Mouse (Mus musculus) cerebellum, adult 8-10 months (tissue): Measurements from ENCODE around the gene Dgkz.
A peak's percentile ranks its signal among the peaks of the same experiment; 100 is the strongest.

Experiments used
- DNase-seq: peaks from one replicate; pipeline ENCODE4 v3.0.0; 2022

Dgkz gene

DNA sequence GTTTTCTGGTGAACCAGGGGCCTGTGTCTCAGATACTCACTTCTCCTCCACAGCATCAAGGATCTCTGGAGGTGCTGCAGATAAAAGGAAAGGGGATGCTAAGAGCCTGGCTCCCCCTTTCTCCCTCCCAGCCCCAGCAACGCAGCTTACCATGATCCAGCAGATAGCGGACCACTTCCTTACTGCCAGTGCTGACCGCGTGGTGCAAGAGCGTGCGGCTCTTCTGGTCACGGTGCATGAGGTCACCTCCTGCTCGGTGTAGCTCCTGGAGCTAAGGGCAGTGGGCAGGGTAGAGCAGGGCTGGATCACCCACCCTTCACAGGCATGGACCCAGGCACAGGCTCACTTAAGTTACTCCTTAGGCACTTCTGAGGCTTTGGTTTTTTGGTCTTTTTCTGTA, 41.6 kb downstream of the Dgkz start:
- no peak for DNase-seq

DNA sequence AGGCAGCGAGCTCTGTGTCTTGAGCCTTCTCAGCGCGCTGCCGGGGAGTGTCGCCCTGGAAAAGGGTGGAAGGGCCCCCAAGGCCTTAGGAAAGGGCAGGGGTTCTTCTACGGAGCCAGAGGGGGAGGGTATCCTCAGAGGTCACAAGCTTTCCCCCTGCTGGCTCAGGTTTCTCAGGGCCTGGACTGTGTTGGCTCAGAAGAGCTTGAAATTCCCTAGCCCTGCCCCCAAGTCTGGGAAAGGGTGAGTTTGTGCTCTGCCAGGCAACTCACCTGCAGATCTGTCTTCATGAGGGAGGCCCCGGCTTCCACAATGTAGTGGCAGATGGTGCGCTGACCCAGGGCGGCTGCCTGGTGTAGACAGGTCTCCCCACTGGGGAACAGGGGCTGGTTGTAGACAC, 42.2 kb downstream of the Dgkz start:
- peak; percentile 76 for DNase-seq

DNA sequence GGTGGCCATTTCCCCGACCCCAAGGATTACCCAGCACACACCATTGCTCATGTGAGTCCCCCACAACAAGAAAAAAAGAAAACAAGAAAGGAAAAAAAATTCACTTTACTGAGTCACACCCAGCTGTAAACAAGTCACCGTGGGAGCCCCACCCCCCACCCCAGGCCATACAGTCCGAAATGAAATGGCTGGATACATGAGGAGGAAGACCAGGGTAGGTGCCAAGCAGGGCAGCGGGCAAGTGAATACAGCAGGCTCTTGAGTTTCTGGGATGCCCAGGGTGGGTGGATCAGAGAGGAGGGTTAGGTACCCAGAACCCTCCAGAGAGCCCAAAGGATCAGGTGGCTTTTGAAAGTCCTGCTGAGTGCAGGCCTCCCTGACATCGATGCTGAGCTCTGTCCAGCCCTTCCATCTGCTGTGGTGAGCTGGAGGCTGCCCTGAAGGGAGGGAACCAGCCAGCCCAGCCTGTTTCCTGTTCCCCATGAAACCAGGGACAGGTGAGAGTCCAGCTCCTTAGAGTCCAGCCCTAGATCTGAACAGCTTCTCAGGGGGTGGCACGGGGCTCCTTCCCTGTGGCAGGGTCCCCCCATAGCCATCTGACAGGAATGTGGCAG, 42.8 kb downstream of the Dgkz start:
- peak; percentile 66 for DNase-seq

DNA sequence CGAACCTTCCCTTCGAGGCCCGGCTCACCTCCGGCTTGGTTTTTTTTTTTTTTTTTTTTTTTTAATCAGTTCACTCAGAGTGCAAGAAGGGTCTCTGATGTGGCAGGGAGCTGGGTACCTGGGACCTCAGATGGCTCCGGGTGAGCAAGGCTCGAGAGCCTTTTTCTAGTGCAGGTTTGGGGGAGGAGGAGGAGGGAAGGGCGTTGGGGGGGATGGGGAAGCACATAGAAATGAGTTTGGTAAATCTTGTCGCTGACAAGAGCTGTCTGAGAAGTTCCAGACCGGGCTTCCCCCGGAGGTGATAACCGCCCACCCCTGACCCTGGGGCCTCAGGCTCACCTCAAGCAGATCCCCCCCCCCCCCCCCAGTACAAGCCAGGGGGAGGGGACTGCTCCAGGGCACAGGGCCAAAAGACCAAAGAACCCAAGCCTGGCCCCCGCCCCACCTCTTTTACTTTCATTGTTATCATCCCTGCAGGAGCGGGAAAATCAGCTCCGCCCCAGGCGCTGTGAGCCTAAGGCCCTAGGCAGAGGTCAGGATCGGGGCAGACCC, 43.4 kb downstream of the Dgkz start, which contains the start of gene Mdk:
Gene Mdk (minus strand): TSS at position 138 of the 552 bp plus-strand sequence.
- peak; percentile 29 for DNase-seq

DNA sequence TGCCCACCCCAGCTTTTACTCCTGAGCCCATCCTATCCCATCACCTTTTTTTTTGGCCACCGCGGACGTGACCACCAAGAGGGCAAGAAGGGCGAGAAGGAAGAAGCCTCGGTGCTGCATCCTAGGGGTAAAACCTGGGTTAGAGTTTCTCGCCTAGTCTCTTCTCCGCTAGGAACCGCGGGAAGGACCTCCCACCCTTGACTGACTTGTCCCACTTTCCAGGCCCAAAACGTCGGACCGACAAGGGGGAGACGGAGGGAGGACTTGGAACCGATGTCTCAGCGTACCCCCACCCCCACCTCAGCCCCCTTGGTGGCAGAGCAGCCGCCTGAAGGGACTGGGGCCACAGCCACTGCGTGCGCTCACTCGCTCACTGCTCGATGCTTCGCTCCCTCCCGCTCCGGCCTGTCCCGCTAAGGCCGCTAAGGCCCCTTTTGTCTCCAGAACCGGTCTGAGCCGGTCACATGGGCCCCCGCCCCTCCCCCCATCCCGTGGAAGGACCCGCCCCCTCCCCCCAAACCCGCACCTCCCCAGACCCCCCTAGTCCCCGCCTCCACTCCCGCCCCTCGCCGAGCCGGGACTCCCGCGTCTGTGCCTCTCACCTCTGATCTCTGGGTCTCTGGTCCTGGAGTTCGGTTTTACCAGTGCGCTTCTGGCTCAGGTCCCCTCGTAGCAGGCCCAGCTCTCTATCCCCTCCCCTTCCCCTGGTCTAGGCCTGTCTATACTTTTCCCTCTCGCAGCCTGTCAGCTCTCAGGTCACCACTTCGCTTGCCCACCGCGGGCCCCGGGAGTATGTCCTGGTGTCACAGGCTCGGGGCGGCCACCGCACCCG, 44.1 kb downstream of the Dgkz start:
- DNase-seq: peak; percentile 39

DNA sequence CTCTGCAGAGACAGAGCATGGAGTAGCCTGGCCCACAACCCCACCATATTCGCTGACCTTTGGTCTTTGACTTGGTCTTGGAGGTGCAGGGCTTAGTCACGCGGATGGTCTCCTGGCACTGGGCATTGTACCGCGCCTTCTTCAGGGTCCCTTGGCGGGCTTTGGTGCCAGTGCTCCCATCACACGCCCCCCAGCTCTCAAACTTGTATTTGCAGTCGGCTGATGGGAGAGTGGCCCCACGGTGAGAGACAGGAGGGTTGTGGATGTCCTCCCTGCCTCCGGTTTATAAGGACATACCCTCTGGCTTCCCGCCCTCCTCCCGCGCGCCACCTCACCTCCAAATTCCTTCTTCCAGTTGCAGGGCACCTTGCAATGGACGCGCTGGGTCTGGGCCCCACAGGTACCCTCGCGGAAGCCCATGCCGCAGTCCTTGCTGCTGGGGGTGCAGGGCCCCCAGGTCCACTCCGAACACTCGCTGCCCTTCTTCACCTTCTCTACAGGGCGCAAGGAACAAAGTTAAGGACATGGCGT, 44.8 kb downstream of the Dgkz start:
- DNase-seq: peak; percentile 33

DNA sequence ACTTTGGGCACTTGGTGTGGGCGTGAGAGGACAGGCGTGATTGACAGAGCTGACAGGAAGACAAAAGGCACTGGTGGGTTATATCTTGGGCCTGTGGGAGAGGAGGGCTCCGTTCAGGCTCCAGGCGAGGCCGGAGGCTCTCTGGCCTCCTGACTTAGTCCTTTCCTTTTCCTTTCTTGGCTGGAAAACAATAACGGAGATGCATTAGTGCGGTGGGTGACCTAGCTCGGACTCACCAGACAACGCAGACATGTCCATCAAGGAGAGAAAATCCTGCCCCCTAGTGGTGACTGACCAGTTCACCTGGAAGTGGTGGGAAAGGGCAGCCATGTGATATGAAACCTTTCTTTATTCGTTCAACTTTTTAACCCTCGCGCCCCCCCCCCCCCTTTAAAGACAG, 45.7 kb downstream of the Dgkz start:
- peak; percentile 72 for DNase-seq

DNA sequence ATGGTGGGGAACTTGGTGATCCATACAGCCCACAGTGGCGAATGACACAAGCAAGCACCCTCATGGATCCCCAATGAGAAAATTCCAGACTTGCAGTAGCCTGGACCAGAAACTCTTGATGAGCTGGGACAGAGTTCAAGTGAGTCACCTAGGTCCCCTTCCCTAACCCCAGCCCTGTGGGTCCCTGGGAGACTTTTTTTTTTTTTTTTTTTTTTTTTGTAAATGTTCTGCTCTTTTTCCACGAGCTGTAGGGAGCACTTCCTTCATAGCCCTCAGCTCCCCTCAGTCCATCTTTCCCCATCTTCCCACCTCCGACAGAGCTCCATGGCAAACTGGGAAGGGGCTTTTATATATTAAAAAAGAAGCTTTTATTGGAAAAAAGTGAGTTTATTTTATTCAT, 46.2 kb downstream of the Dgkz start:
- no peak for DNase-seq

DNA sequence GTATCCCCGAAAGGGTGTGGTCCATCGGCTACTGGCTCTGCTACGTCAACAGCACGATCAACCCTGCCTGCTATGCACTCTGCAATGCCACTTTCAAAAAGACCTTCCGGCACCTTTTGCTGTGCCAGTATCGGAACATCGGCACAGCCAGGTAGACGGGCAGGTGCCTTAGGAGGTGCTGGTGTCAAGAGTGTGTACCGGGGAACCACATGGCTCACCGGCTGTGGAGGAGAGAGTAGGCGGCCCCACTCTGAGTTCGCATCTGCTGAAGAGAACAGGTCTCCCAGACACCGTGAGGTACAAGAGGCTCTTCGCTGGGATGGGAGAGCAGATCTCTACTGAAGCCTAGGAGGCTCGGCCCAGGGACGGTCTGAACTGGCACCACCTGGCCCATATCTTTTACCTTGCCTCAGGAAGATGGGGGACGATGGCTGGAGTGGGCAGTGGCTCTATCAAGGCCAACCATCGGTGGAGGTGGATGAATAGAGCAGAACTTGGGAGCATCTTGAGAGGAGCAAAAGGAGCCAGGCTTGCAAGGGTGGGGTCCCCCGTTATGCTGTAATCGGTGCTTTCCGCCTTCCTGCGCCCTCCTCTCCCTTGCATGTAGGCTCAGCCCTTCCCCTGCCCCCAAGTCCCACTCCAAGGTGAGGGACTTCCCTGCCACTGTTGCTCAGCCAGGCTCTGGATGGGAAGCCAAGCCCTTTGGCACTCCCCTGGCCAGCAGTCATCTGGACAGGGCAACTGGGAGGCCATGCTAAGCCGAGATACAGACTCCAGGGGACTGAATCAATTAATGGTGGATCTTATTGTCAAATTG, 46.9 kb downstream of the Dgkz start:
- peak; percentile 68 for DNase-seq

DNA sequence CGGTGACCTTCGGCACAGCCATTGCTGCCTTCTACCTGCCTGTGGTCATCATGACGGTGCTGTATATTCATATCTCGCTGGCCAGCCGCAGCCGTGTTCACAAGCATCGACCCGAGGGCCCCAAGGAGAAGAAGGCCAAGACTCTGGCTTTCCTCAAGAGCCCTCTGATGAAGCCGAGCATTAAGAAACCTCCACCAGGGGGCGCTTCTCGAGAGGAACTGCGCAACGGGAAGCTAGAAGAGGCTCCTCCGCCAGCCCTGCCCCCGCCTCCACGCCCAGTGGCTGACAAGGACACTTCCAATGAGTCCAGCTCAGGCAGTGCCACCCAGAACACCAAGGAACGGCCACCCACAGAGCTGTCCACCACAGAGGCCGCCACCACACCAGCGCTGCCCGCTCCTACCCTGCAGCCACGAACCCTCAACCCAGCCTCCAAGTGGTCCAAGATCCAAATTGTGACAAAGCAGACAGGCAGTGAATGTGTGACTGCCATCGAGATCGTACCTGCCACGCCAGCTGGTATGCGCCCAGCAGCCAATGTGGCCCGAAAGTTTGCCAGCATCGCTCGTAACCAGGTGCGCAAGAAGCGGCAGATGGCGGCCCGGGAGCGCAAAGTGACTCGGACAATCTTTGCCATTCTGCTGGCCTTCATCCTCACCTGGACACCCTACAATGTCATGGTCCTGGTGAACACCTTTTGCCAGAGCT, 47.7 kb downstream of the Dgkz start:
- DNase-seq: peak; percentile 86

DNA sequence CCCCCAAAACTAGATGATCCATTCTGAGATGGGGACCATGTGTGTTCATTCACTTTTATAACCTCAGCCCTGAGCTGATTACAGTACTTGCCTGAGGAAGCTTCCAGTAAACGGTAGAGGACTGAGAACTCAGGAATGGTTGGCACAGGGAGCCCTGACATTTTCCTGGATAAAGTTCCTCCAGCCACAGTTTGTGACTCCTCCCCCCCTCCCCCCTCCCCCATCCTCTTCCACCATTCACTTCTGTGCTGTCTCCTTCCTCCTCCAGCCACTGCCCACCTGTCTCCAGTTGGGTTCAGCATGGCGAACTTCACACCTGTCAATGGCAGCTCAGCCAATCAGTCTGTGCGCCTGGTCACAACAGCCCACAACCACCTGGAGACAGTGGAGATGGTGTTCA, 48.7 kb downstream of the Dgkz start, which contains the start of gene Chrm4:
Gene Chrm4 (plus strand): TSS at position 301 of the 400 bp plus-strand sequence.
- DNase-seq: no peak

DNA sequence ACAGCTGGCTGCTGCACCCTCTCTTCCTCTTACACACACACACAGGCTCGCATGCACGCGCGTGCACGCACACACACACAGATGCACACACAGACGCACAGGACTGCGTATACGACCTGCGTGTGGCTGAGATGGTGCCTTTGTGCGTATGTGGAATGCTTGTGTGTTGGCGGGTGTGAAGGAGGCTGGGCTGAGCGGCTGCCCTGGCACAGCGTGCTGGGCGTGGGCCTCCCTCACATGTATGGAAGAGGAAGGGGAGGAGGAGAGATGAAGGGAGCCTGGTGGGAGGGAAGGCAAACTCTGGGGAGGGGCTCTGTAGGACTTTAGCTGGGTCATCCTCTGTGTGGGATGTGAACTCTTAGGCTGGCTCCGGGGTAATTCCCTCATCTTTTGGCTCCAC, 50.2 kb downstream of the Dgkz start:
- DNase-seq: no peak

DNA sequence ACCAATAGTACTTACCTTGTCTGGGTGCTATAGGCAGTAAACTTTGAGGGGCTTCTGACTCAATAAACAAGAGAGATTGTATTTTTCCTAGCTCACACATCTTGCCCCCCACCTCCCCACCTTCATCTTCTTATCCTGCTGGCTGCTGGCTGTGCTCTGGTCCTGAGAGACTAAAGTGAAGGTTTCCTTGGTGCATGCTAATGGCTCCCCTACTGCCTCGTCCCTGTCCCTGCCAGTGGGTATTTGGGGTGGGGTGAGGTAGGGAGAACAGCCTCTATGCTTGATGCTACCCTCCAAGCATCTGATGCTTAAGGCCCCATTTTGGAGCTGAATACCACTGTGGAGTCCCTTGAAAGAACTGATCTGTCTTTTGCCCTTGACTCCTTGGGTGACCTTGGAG, 50.9 kb downstream of the Dgkz start:
- DNase-seq: no peak

DNA sequence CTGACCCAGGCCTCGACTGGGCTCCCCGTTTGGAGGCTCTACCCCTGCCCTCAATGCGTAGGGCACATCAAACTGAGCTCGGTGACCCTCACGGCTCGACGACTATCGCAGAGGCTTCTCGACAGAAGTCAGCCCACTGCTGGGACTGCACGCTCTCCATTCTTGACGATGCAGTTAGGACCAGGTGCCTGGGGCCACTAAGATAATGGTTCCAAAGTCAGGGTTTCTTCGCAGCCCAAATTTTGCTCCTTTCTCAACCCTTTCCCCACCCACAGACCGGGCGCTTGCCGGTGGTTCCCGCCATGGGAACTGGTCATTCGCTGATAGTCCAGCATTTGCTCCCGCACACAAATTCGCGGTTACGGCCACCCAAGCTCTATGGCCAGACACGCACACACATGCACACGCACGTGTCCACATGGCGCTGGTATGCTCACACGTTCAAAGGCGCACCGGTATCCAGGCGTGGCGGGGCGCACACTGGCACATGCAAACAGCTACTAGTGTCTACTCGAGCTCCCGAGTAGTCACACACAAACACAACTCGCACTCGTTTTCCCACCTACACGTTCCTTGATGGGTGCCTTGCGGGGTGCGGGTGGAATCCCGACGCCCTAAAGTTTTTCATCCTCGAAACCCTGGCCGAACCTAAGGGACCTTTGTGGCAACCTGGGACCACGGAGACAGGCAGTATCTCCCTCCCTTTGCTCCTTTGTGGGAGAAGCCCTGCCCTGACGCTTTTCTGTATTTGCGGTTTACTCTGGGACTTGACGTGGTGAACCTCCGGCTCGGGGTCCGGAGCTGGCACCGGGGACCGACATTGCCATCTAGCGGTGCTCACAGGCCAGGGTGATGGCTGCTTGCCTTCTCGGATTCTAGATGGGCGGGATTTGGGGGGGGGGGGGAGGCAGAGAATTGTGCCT, 52.0 kb downstream of the Dgkz start:
- DNase-seq: no peak

DNA sequence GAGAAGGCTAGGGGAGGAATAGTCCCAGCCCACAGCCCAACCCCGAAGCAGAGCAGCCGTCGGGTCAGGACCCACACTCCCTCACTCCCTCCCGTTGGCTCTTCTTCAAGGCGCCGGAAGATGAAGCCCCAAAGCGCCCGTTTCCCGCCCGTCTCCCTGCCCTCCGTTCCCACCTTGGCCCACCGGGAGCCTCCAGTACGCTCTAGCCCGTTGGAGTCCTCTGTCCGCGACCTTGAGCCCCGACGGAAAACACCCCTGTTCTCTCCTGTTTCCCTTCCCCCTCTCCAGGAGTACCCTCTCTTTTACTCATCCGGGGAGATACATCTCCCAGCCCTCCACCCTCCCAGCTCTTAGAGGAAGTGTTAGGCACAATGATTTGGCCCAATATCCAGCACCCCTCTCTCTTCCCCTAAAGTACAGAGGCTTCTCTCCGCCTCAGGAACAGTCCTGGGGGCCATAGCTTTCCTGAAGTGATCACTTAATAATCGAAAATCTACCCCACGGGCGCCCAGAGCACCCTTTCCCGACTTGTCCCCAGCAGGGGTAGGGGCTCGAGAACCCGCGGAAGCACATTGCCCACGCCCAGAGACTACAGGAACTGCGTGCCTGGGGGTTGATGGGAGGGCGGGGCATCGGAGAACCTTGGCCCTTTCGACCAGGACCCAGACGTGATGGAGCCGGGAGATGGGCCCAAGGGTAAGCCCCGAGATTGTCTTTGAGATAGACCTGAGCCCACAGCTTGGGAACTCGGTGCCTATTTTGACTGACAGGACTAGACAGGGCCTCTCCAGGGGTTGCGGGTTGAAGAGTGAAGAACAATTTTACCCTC, 52.9 kb downstream of the Dgkz start:
- DNase-seq: no peak

DNA sequence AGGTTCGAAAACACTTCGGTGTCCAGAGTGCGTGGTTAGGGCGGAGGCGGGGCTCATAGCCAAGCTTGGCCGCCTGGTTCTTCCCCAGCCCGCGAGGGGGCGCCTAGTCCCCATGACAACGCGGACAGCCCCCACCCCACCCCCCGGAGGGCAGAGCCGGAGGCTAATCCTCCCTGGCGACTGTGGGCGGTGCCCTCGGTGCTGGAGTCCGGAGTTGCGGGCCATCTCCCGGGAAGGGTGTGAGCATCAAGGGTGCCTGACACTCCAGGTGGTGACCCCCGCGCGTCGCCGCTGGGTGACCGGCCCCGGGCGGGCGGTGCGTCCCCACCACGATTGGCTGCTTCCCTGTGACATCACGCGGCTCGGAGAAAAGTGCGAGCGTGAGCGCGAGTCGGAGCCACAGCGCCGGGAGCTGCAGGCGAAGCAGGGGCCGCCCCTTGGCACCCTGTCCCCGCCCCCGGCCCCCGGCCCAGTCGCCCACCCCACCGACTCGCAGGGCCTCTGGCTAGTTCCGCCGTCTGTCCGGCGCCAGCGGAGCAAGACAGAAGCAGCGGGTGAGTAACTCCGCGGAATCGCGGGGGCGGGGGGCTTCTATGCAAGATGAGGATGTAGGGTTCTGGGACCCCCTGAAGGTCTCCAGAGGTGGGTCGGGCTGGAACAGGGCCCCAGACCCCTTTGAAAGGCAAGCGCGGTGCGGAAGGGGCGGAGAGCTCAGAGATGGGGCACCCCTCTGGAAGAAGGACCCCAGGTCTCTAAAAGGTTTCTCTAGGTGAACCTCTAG, 53.7 kb downstream of the Dgkz start:
- no peak for DNase-seq

DNA sequence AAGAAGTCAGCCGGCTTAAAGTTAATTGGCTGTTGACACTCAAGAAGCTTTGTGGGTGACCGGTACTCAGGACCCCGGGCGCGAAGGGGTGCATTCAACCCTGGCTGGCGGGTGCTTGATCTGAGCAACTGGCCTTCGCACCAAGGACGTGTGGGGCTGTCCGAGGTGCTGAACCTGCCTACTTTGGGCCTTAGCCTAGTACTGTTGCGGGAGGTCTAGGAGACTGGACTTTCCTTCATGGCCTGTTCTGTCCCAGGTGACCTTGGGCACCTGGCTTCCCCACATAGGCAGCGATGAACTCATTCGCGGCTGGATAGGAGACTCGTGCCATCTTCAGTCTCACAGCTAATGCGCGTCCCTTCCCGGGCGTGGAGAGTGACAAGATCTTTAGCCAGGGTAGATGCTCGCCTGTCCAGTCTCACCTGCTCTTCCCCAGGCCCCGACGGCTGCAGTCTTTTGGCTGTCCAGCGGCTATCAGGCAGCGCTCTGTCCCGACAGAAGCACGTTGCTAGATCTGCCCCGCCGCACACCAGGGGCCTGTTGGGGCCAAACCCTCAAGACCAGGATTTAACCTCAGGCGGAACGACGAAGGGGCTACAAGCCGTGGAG, 54.4 kb downstream of the Dgkz start:
- no peak for DNase-seq

DNA sequence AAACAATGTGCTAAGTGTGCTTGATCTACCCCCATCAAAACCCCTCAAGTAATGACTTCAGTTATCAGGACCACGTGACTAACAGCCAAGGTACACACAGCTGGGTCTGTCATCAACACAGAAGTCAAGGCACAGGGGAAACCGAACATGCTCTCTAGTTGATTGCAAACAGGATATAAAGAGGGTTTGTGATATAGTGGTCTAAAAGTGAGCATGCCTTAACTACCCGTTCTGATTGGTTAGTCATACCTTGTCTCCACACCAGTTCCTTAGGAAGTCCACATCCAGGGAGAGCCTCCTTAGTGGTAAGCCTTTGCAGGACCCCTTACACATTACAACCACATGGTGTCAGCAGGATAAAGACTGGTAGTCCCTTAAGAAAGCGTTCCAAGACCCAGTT, 55.5 kb downstream of the Dgkz start:
- no peak for DNase-seq

DNA sequence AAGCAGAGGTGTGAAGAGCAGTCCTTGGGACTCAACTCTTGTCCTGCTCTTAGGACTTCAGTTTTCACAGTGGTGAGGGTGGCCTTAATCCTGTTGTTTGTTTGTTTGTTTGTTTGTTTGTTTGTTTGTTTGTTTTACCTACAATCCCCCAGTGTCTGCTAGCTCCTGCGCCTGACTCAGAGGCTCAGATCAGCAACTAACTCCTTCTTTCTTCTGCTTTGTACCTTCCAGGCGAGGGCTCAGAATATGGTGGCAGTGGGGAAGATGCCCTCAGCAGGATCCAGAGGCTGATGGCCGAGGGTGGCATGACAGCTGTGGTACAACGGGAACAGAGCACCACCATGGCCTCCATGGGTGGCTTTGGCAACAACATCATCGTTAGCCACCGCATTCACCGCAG, 58.6 kb downstream of the Dgkz start:
- no peak for DNase-seq
